Mouse (Mus musculus): ENCODE results near the gene Hdac9. TPM values are rescaled to one million over a fixed set of nuclear protein-coding genes. Genes with fewer than 3 reads are reported as not detected.
"Not testable (repeated sequence)": the region's sequence is repeated elsewhere in the genome, so short reads cannot be mapped to it uniquely, and the experiment has no call there.

Gene Hdac9
- polyA plus RNA-seq, 1 experiment from 2014 or later = 4.4 TPM

GRCm38 (mm10) chr12:34489629-34490028, 427.3 kb downstream of the Hdac9 start:
- H3K27me3 ChIP-seq (ENCODE audit: poor library complexity, severe bottlenecking) = no peaks in the 10 kb centered on the region
- no peak for DNase-seq (ENCODE audit: extremely low spot score, low spot score)
- H3K4me3 ChIP-seq = no peak overlapping the region
- no peak overlapping the region for H3K27ac ChIP-seq
- H3K4me1 ChIP-seq = no peaks in the 10 kb centered on the region
- no peaks in the 10 kb centered on the region for H3K9me3 ChIP-seq
- H3K36me3 ChIP-seq (replicated peaks) = no peaks in the 10 kb centered on the region

DNA sequence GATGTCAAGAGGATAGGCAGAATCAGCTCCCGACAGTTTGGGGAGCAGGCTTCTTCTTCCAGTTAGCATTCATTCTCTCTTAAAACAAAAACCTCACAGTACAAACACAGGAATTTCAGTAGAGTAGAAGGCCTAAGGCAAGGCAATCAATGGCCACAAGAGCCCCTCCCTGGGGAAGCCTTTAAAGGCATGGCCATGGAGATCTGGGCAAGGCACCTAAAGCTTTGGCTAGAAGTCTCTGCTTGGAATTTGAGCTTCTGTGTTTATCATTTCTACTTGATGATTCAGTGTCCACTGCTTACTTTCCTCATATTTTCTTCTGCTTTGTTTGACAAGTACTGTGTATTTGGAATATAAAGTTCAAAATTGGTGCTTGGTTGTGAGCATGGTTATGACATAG, 429.2 kb downstream of the Hdac9 start:
- no peaks in the 10 kb centered on the region for H3K4me1 ChIP-seq
- H3K4me3 ChIP-seq = no peak overlapping the region
- no peaks in the 10 kb centered on the region for H3K36me3 ChIP-seq (replicated peaks)
- no peaks in the 10 kb centered on the region for H3K9me3 ChIP-seq
- WGBS = 82% methylated on average over 1 of the region's 1 CpGs
- no peaks in the 10 kb centered on the region for H3K27me3 ChIP-seq (ENCODE audit: poor library complexity, severe bottlenecking)
- H3K27ac ChIP-seq = no peak overlapping the region
- DNase-seq (ENCODE audit: extremely low spot score, low spot score) = no peak

DNA sequence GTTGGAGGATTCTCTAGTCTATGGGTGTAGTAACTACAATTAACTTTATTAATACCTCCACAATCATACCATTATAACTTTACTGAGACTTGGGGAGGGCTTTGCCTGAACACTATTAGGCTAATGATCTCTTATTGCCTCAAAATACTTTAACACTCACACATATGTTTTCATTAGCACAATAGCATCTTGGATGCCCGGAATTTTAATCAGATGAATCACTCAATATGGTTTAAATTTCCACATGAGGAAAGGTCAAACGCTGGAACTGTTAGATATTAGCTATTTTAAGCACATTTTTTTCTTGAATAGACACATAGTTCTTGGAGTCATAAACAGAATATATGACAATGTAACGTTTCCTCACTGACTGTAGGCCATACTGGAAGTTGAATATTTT, 429.9 kb downstream of the Hdac9 start:
- Histone ChIP-seq H3K4me1 (no peaks in the 10 kb centered on the region), H3K36me3 (replicated peaks) (no peaks in the 10 kb centered on the region), H3K27me3 (ENCODE audit: poor library complexity, severe bottlenecking) (no peaks in the 10 kb centered on the region), H3K4me3 (no peak overlapping the region), H3K9me3 (no peaks in the 10 kb centered on the region), H3K27ac (no peak overlapping the region)
- 67% methylated on average over 3 of the region's 3 CpGs for WGBS
- no peak for DNase-seq (ENCODE audit: extremely low spot score, low spot score)

GRCm38 (mm10) chr12:34486016-34486415, 430.9 kb downstream of the Hdac9 start:
- 83% methylated on average over 2 of the region's 2 CpGs for WGBS
- no peaks in the 10 kb centered on the region for H3K4me1 ChIP-seq
- no peaks in the 10 kb centered on the region for H3K9me3 ChIP-seq
- H3K4me3 ChIP-seq = no peak overlapping the region
- H3K36me3 ChIP-seq (replicated peaks) = no peaks in the 10 kb centered on the region
- no peak overlapping the region for H3K27ac ChIP-seq
- no peak for DNase-seq (ENCODE audit: extremely low spot score, low spot score)
- no peaks in the 10 kb centered on the region for H3K27me3 ChIP-seq (ENCODE audit: poor library complexity, severe bottlenecking)

DNA sequence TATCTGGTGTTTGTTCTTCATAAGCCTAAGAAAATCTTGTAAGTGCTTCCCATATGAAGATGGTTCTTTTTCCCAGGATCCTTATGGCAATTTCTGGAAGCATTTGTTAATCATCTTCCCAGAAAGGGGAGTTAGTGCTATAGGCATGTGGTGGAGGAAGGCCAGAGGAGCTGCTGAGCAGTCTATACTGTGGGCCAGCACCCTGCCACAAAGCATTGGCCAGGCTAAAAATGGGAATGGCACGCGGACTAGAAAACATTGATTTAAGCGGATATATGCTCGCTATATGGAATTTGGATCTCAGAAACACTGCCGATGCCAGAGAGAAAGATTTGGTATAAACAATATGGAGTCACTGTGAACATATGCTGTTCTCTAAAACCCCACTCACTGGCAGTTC, 435.2 kb downstream of the Hdac9 start:
- Histone ChIP-seq H3K4me1 (no peaks in the 10 kb centered on the region), H3K4me3 (no peak overlapping the region), H3K27me3 (ENCODE audit: poor library complexity, severe bottlenecking) (no peaks in the 10 kb centered on the region), H3K36me3 (replicated peaks) (no peaks in the 10 kb centered on the region), H3K9me3 (no peaks in the 10 kb centered on the region), H3K27ac (no peak overlapping the region)
- 94% methylated on average over 5 of the region's 5 CpGs for WGBS
- DNase-seq (ENCODE audit: extremely low spot score, low spot score) = no peak

DNA sequence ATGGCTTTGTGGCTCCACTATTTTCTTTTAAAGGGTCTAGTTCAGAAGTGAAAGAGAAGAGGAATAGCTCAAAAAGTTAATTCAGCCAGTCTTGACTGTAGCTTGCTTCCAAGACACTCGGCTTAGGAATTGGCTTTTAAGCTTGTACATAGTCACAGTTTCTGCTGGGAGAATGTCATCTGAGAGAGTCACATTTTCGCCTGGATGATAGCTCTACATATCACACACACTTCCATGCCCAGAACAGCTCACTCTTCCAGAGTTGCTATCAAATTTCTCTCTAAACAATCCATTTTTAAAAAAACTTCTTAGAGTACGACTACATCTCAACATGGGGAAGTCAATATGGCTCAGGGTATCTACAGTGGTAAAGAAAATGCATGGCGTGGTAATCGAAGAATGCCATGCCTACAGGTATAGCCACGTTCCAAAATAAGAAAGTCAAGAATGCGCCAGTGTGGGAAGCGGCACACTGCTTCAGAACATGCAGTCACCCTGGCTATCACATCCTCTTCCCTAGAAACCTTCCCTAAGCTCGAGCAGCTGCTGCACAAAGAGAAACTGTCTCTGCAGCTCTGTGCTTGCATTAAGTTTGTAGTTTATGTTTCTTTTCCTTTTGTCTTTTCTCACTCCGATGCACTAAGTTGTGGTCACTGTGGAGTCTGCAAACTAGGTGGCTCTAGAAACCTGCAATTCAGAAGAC, 443.8 kb downstream of the Hdac9 start:
- Histone ChIP-seq H3K27me3 (ENCODE audit: poor library complexity, severe bottlenecking) (no peaks in the 10 kb centered on the region), H3K36me3 (replicated peaks) (no peaks in the 10 kb centered on the region), H3K4me1 (no peaks in the 10 kb centered on the region), H3K9me3 (no peaks in the 10 kb centered on the region), H3K4me3 (no peak overlapping the region), H3K27ac (no peak overlapping the region)
- WGBS = 85% methylated on average over 10 of the region's 10 CpGs
- no peak for DNase-seq (ENCODE audit: extremely low spot score, low spot score)

DNA sequence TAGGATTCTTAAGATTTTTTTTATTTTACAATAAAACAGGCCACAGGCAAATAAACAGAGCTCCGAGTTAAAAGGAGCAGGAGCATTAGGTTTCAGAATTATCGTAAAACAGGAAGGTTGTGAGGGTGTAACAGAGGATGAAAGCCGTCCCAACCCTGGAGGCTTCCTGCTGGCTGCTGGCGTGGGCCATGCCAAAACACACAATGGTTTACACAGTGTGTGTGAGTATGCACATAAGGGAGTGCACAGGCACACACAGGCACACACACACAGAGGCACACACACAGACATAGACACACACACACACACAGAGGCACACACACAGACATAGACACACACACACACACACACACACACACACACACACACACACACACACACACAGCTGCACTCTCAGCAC, 444.4 kb downstream of the Hdac9 start:
- H3K4me1 ChIP-seq = no peaks in the 10 kb centered on the region
- WGBS = 79% methylated on average over 4 of the region's 4 CpGs
- H3K36me3 ChIP-seq (replicated peaks) = no peaks in the 10 kb centered on the region
- H3K27ac ChIP-seq = no peak overlapping the region
- no peak overlapping the region for H3K4me3 ChIP-seq
- DNase-seq (ENCODE audit: extremely low spot score, low spot score) = no peak
- no peaks in the 10 kb centered on the region for H3K27me3 ChIP-seq (ENCODE audit: poor library complexity, severe bottlenecking)
- no peaks in the 10 kb centered on the region for H3K9me3 ChIP-seq

DNA sequence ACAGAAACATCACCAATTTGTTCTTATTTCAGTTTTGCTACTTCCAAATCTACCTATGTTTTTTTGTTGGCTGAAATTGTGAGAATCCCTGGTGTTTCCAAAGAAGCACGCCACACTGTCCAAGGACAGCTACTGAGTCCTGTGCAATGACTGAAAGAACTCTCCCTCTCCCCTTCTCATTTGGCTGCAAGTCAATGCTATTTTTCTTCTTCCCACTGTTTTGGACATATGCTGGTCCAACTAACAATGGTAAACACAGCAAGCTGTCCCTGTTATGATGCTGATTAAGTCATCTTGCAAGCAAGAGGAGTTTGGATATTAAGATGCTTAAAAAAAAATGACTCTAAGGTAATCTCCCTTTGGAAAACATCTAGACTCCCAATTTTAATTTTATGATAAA, 455.2 kb downstream of the Hdac9 start:
- no peaks in the 10 kb centered on the region for H3K4me1 ChIP-seq
- no peaks in the 10 kb centered on the region for H3K36me3 ChIP-seq (replicated peaks)
- no peak for DNase-seq (ENCODE audit: extremely low spot score, low spot score)
- no peaks in the 10 kb centered on the region for H3K27me3 ChIP-seq (ENCODE audit: poor library complexity, severe bottlenecking)
- H3K27ac ChIP-seq = no peak overlapping the region
- no peak overlapping the region for H3K4me3 ChIP-seq
- 83% methylated on average over 1 of the region's 1 CpGs for WGBS
- H3K9me3 ChIP-seq = no peaks in the 10 kb centered on the region

DNA sequence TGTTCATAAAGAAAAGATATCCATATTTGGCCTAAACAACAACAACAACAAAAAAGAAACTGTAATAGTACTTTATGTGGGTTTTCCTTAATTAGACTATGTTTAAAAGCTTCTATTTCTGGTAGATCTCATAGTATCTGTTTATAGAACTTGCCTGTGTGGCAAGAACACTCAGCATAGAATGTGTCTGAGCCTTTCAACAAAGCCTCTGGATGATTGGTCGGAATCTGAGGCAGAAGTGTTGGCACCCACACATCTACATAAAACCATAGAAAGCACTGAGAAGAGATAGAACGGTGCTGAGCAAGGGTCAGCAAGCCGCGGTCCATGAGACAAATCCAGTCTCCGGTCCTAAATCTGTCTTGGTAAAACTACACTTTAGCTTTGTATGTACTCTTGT, 464.3 kb downstream of the Hdac9 start:
- no peaks in the 10 kb centered on the region for H3K9me3 ChIP-seq
- no peak overlapping the region for H3K27ac ChIP-seq
- H3K36me3 ChIP-seq (replicated peaks) = no peaks in the 10 kb centered on the region
- 92% methylated on average over 5 of the region's 5 CpGs for WGBS
- no peak overlapping the region for H3K4me3 ChIP-seq
- no peaks in the 10 kb centered on the region for H3K27me3 ChIP-seq (ENCODE audit: poor library complexity, severe bottlenecking)
- no peak for DNase-seq (ENCODE audit: extremely low spot score, low spot score)
- H3K4me1 ChIP-seq = no peaks in the 10 kb centered on the region

DNA sequence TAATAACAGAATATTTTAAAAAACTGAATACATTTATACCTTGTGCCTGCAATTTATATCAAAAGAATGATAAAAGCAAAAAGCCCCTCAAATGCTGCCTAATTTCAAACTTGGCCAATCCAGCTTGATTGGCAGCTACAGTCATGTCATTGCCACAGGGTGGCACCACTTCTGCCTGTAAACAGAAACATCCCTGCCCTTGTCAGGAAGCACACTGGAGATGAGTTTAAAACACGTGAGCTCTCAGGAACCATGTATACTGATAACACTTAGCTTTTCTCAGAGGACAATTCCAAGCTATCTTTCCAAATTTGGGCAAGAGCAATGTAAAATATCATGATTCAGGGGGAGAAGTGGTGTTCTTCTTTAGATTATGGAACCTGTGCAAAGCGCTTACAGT, 465.7 kb downstream of the Hdac9 start:
- no peak overlapping the region for H3K27ac ChIP-seq
- 64% methylated on average over 2 of the region's 2 CpGs for WGBS
- DNase-seq (ENCODE audit: extremely low spot score, low spot score) = no peak

GRCm38 (mm10) chr12:34444724-34445123, 472.2 kb downstream of the Hdac9 start:
- 93% methylated on average over 1 of the region's 1 CpGs for WGBS
- H3K27me3 ChIP-seq (ENCODE audit: poor library complexity, severe bottlenecking); H3K4me3 ChIP-seq; H3K36me3 ChIP-seq (replicated peaks); H3K4me1 ChIP-seq; H3K9me3 ChIP-seq; DNase-seq (ENCODE audit: extremely low spot score, low spot score); H3K27ac ChIP-seq: not testable (repeated sequence)

More for the DNA sequence above, 465.7 kb downstream of the Hdac9 start:
- Histone ChIP-seq H3K4me1 (0 out of 2 replicates have a peak, but pooled peaks cover 3% of the 10 kb centered on the region), H3K27me3 (ENCODE audit: poor library complexity, severe bottlenecking) (no peaks in the 10 kb centered on the region), H3K9me3 (no peaks in the 10 kb centered on the region), H3K4me3 (no peak overlapping the region), H3K36me3 (replicated peaks) (no peaks in the 10 kb centered on the region)

DNA sequence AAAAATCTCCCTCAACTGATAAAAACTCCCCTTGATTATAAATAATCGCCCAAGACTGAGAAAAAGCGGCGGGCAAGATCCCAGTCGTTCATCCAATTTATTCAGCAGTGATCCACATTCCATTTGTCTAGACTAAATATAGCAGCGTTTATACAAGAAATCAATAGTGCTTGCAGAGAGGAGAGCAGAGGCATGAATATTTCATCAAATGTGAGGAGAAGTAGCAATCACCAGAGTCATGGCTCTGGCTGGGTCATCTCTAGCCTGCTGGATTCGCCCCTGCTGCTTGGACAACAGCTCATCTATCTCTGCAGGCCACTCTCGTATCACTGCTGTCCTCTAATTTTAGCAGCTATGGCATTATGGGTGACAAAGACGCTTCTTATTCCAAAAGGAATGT, 476.0 kb downstream of the Hdac9 start:
- Histone ChIP-seq H3K4me1 (no peaks in the 10 kb centered on the region), H3K4me3 (no peak overlapping the region), H3K27me3 (ENCODE audit: poor library complexity, severe bottlenecking) (no peaks in the 10 kb centered on the region), H3K36me3 (replicated peaks) (no peaks in the 10 kb centered on the region), H3K27ac (no peak overlapping the region), H3K9me3 (no peaks in the 10 kb centered on the region)
- 85% methylated on average over 8 of the region's 8 CpGs for WGBS
- no peak for DNase-seq (ENCODE audit: extremely low spot score, low spot score)

DNA sequence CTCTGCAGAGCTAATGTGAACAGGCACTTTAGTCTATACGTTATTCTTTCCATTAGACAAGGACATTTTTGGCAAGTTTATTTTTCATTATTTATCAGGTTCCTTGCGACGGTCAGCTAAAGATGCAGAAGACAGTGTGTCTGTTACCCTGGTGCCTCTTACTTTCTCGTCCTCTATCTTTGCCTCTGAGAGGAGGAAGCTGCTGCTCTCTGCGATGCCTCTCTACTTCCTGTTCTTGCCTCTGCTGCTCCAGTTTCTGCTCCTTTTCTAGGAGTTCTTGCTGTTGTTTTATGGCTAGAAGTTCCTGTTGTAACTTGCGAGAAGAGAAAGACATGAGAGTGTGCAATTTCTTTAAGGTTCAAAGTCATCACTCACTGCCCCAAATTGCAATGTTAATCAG, 484.0 kb downstream of the Hdac9 start:
- Histone ChIP-seq H3K4me1 (no peaks in the 10 kb centered on the region), H3K9me3 (no peaks in the 10 kb centered on the region)
- 77% methylated on average over 6 of the region's 6 CpGs for WGBS

DNA sequence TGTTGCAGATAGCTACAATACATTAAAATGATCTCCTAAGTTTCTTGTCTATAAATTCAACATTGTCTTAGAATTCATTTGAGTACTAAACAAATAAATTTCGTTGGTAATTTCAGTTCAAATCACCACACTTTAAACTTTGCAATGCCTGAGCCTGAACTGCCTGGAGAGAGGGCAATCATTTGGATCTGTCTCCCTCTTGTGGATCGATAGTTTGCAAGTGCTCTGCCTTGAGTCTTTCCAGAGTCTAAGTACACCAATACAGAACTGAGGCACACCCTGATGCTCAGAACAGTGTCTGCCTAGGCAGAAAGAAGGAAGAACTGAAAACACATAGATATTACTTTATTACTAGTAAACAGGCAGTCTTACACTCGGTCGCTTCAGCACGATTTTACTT, 484.4 kb downstream of the Hdac9 start:
- Histone ChIP-seq H3K36me3 (replicated peaks) (no peaks in the 10 kb centered on the region), H3K27me3 (ENCODE audit: poor library complexity, severe bottlenecking) (no peaks in the 10 kb centered on the region), H3K27ac (no peak overlapping the region), H3K4me3 (no peak overlapping the region), H3K9me3 (no peaks in the 10 kb centered on the region), H3K4me1 (no peaks in the 10 kb centered on the region)
- 66% methylated on average over 5 of the region's 5 CpGs for WGBS
- peak; percentile 17 for DNase-seq (ENCODE audit: extremely low spot score, low spot score)

More for the DNA sequence above, 484.0 kb downstream of the Hdac9 start:
- Histone ChIP-seq H3K36me3 (replicated peaks) (no peaks in the 10 kb centered on the region), H3K27me3 (ENCODE audit: poor library complexity, severe bottlenecking) (no peaks in the 10 kb centered on the region), H3K4me3 (no peak overlapping the region), H3K27ac (no peak overlapping the region)
- no peak for DNase-seq (ENCODE audit: extremely low spot score, low spot score)

Measured in forebrain, embryonic 10.5 days (tissue).